Mouse (Mus musculus) bone marrow macrophage, adult 2 months (primary cell): Measurements from ENCODE around the gene Lrrc8b.

Experiments
- CTCF ChIP-seq: IDR thresholded peaks from 2 replicates; pipeline ENCODE4 v1.5.1; 2012; ENCODE audit warnings: low read depth, mild to moderate bottlenecking, low read length, moderate library complexity
- POLR2A ChIP-seq: IDR thresholded peaks from 2 replicates; pipeline ENCODE4 v1.6.1; 2012; ENCODE audit warnings: mild to moderate bottlenecking, low read depth, low read length, borderline replicate concordance

GRCm38 (mm10) chr5:105492367-105493246, 77.0 kb downstream of the Lrrc8b start:
- TF ChIP-seq CTCF (no peak), POLR2A (no peak)
